Mouse (Mus musculus): ENCODE results near the gene Dnaaf1. TPM values are rescaled to one million over a fixed set of nuclear protein-coding genes. Genes with fewer than 3 reads are reported as not detected.

Dnaaf1 gene
- polyA plus RNA-seq, 1 experiment: 0.70 TPM

DNA sequence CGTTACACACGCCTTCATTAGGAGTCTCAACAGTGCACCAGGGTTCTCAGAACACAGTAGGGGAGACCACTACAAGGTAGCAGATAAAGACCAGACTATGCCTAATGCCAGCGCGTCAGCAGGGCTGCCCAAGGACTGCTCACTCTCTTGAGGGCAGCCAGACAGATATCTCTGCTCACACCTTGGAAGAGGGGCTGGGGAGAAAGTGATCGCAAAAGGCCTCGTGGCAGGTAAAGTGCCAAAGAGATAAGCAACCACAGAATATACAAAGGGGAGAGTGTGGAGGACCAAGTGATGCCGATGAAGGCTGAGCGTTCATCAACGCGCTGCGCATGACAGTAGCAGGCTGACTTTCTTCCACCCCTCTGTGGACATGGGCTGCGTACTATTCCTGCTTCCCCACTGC lies 29.4 kb downstream of the Dnaaf1 start:
- no peak overlapping the region for H3K27ac ChIP-seq (ENCODE audit: control insufficient read depth, insufficient read depth, low read depth, low read length, poor library complexity)
- 18% methylated on average over 12 of the region's 12 CpGs for WGBS
- peaks cover 2% of the 10 kb centered on the region; the same call in 1 of the 2 replicates for H3K4me1 ChIP-seq (ENCODE audit: control insufficient read depth, insufficient read depth, low read length)
- peak overlapping the region; percentile 86 for H3K4me3 ChIP-seq (replicated peaks; ENCODE audit: control insufficient read depth, low read depth, low read length)
- TF ChIP-seq CTCF (IDR thresholded peaks at IDR 0.05; ENCODE audit: control insufficient read depth, insufficient read depth, low read length) (no peak), POLR2A (IDR thresholded peaks at IDR 0.05; ENCODE audit: borderline replicate concordance, control insufficient read depth, low read depth, low read length) (no peak)

GRCm38 (mm10) chr8:119604996-119605395 lies 30.0 kb downstream of the Dnaaf1 start, which contains the start of gene Taf1c:
TSS of gene Taf1c (minus strand) at chr8:119605222.
- TF ChIP-seq POLR2A (IDR thresholded peaks at IDR 0.05; ENCODE audit: borderline replicate concordance, control insufficient read depth, low read depth, low read length) (peak; percentile 67; the same call in 1 of the 2 replicates), CTCF (IDR thresholded peaks at IDR 0.05; ENCODE audit: control insufficient read depth, insufficient read depth, low read length) (peak; percentile 93)
- H3K27ac ChIP-seq (ENCODE audit: control insufficient read depth, insufficient read depth, low read depth, low read length, poor library complexity): peak within 1 kb of the TSS; percentile 56
- WGBS: under 1% methylated on average over 23 of the region's 23 CpGs
- peaks cover 2% of the 10 kb centered on the region; the same call in 1 of the 2 replicates for H3K4me1 ChIP-seq (ENCODE audit: control insufficient read depth, insufficient read depth, low read length)
- peak within 1 kb of the TSS; percentile 86 for H3K4me3 ChIP-seq (replicated peaks; ENCODE audit: control insufficient read depth, low read depth, low read length)

GRCm38 (mm10) chr8:119606224-119606623 lies 31.2 kb downstream of the Dnaaf1 start:
- Histone ChIP-seq H3K27ac (ENCODE audit: control insufficient read depth, insufficient read depth, low read depth, low read length, poor library complexity) (no peak overlapping the region), H3K4me3 (replicated peaks; ENCODE audit: control insufficient read depth, low read depth, low read length) (no peak overlapping the region), H3K4me1 (ENCODE audit: control insufficient read depth, insufficient read depth, low read length) (peaks cover 2% of the 10 kb centered on the region; the same call in 1 of the 2 replicates)
- 60% methylated on average over 2 of the region's 2 CpGs for WGBS
- no peak for TF ChIP-seq CTCF (IDR thresholded peaks at IDR 0.05; ENCODE audit: control insufficient read depth, insufficient read depth, low read length)
- TF ChIP-seq POLR2A (IDR thresholded peaks at IDR 0.05; ENCODE audit: borderline replicate concordance, control insufficient read depth, low read depth, low read length): no peak

DNA sequence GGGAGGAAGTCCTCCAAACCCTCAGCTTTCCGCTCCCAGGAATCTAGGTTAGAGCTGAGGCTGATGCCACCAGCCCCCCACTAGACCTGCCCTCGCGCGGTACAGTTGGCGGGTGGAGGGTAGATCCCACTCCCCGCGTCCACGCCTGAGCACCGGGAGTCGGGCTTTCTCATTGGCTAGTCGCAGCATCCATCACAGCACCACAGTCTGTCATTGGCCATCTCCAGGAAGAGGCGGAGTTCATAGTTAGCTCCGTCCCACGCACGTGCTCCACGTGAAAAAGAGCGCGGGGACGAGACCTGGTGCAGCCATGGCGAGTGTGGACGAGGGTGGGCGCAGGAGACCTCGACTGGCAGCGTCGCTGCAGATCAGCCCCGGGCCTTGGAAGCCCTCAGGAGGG lies 37.4 kb downstream of the Dnaaf1 start, which contains the start of gene Adad2:
Adad2 (plus strand) TSS at position 277 of the 400 bp plus-strand sequence.
- 80% methylated on average over 26 of the region's 26 CpGs for WGBS
- Histone ChIP-seq H3K4me3 (replicated peaks; ENCODE audit: control insufficient read depth, low read depth, low read length) (no peak within 1 kb of the TSS), H3K4me1 (ENCODE audit: control insufficient read depth, insufficient read depth, low read length) (no peaks in the 10 kb centered on the region), H3K27ac (ENCODE audit: control insufficient read depth, insufficient read depth, low read depth, low read length, poor library complexity) (no peak within 1 kb of the TSS)
- TF ChIP-seq CTCF (IDR thresholded peaks at IDR 0.05; ENCODE audit: control insufficient read depth, insufficient read depth, low read length) (no peak), POLR2A (IDR thresholded peaks at IDR 0.05; ENCODE audit: borderline replicate concordance, control insufficient read depth, low read depth, low read length) (no peak)

- WGBS: 84% methylated on average over 14 of the region's 14 CpGs
- Histone ChIP-seq H3K4me1 (ENCODE audit: control insufficient read depth, insufficient read depth, low read length) (no peaks in the 10 kb centered on the region), H3K27ac (ENCODE audit: control insufficient read depth, insufficient read depth, low read depth, low read length, poor library complexity) (no peak overlapping the region), H3K4me3 (replicated peaks; ENCODE audit: control insufficient read depth, low read depth, low read length) (no peak overlapping the region)
- no peak for TF ChIP-seq CTCF (IDR thresholded peaks at IDR 0.05; ENCODE audit: control insufficient read depth, insufficient read depth, low read length)
- TF ChIP-seq POLR2A (IDR thresholded peaks at IDR 0.05; ENCODE audit: borderline replicate concordance, control insufficient read depth, low read depth, low read length): no peak
Measured at GRCm38 (mm10) chr8:119615096-119615495, 40.1 kb downstream of the Dnaaf1 start.

GRCm38 (mm10) chr8:119616358-119616757 lies 41.3 kb downstream of the Dnaaf1 start:
- H3K4me1 ChIP-seq (ENCODE audit: control insufficient read depth, insufficient read depth, low read length): no peaks in the 10 kb centered on the region
- WGBS: 75% methylated on average over 7 of the region's 7 CpGs
- TF ChIP-seq CTCF (IDR thresholded peaks at IDR 0.05; ENCODE audit: control insufficient read depth, insufficient read depth, low read length): no peak
- no peak for TF ChIP-seq POLR2A (IDR thresholded peaks at IDR 0.05; ENCODE audit: borderline replicate concordance, control insufficient read depth, low read depth, low read length)

DNA sequence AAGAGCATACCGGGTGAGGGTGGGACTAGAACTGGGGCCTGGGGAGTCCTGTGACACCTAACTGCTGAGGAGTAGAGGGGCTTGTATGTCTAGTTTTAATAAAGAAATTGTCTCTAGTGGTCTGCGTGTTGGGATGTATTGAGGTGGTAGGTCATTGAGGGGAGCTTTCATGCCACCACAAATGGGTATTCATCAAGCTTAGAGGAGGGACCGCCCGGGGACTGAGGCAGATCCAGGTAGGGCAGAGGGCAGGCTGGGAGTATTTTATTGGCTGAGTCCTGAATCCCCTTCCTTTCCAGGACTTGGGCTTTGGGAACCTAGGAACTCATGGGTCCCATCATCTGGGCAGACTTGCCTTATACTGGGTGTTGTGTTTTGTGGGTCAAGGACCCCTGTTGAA lies 41.8 kb downstream of the Dnaaf1 start:
- Histone ChIP-seq H3K4me1 (ENCODE audit: control insufficient read depth, insufficient read depth, low read length) (no peaks in the 10 kb centered on the region), H3K27ac (ENCODE audit: control insufficient read depth, insufficient read depth, low read depth, low read length, poor library complexity) (no peak overlapping the region), H3K4me3 (replicated peaks; ENCODE audit: control insufficient read depth, low read depth, low read length) (no peak overlapping the region)
- WGBS: 80% methylated on average over 4 of the region's 4 CpGs
- TF ChIP-seq POLR2A (IDR thresholded peaks at IDR 0.05; ENCODE audit: borderline replicate concordance, control insufficient read depth, low read depth, low read length): no peak
- TF ChIP-seq CTCF (IDR thresholded peaks at IDR 0.05; ENCODE audit: control insufficient read depth, insufficient read depth, low read length): no peak

More at GRCm38 (mm10) chr8:119616358-119616757, 41.3 kb downstream of the Dnaaf1 start:
- H3K27ac ChIP-seq (ENCODE audit: control insufficient read depth, insufficient read depth, low read depth, low read length, poor library complexity): no peak overlapping the region
- H3K4me3 ChIP-seq (replicated peaks; ENCODE audit: control insufficient read depth, low read depth, low read length): no peak overlapping the region

DNA sequence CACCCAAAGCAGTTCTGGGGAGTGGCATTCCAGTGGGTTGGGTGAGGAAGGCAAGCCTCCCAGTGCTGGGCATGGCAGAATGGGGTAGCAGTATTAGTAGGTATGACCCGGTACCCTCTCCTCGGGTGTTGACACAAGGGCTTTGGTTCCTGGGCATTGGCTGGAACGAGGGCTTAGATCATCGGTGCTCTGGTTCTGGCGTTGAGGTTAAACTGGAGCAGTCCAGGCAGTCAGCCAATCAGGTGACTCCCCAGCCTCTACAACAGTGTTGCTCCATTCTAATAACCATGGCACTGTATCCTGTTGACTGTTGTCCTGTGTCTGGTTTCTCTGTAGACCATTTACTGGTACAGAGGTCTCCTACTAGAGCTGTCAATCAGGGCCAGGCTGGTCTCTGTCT lies 42.6 kb downstream of the Dnaaf1 start:
- 81% methylated on average over 5 of the region's 5 CpGs for WGBS
- no peak overlapping the region for H3K4me3 ChIP-seq (replicated peaks; ENCODE audit: control insufficient read depth, low read depth, low read length)
- H3K27ac ChIP-seq (ENCODE audit: control insufficient read depth, insufficient read depth, low read depth, low read length, poor library complexity): no peak overlapping the region
- H3K4me1 ChIP-seq (ENCODE audit: control insufficient read depth, insufficient read depth, low read length): no peaks in the 10 kb centered on the region
- TF ChIP-seq CTCF (IDR thresholded peaks at IDR 0.05; ENCODE audit: control insufficient read depth, insufficient read depth, low read length) (no peak), POLR2A (IDR thresholded peaks at IDR 0.05; ENCODE audit: borderline replicate concordance, control insufficient read depth, low read depth, low read length) (no peak)

DNA sequence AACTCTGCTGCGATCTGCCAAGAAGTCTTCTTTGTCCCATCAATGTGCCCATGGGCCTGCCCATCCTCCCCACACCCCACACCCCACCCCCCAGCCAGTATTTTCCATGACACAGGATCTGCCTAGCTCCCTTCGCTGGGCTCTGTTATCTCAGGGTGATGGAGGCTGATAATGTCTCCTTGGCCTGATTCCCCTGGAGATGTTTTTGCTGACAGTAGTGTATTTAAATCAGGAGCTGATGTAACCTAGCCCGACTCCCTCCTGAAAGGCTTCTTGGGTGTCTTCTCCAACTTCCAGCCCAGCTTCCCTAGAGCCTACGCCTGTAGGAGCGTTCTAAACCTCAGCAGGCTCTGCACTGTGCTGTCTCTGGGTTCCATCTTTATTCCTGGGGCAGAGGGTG lies 43.9 kb downstream of the Dnaaf1 start:
- no peak overlapping the region for H3K4me3 ChIP-seq (replicated peaks; ENCODE audit: control insufficient read depth, low read depth, low read length)
- no peak overlapping the region for H3K27ac ChIP-seq (ENCODE audit: control insufficient read depth, insufficient read depth, low read depth, low read length, poor library complexity)
- no peaks in the 10 kb centered on the region for H3K4me1 ChIP-seq (ENCODE audit: control insufficient read depth, insufficient read depth, low read length)
- no peak for TF ChIP-seq POLR2A (IDR thresholded peaks at IDR 0.05; ENCODE audit: borderline replicate concordance, control insufficient read depth, low read depth, low read length)
- TF ChIP-seq CTCF (IDR thresholded peaks at IDR 0.05; ENCODE audit: control insufficient read depth, insufficient read depth, low read length): no peak
- WGBS: 67% methylated on average over 5 of the region's 5 CpGs

All from bone marrow, adult 2 months (tissue).